Mouse (Mus musculus) heart, postnatal 0 days (tissue): ENCODE measurements around the gene Igf2bp3. TPM values are rescaled to one million over a fixed set of nuclear protein-coding genes. Genes with fewer than 3 reads are reported as not detected.
A peak's percentile ranks its signal among the peaks of the same experiment; 100 is the strongest.

ENCODE experiments used
- ATAC-seq: fragments of 200-750 bp; cut with Nextera tagmentation; 2 replicates; pipeline ENCODE4 v1.8.0; 2017; ENCODE audit warnings: low read depth, moderate number of reproducible peaks, moderate library complexity; ENCODE audit not compliant: insufficient read depth
- DNase-seq: peaks from one replicate; pipeline ENCODE4 v3.0.0-alpha.2; 2016; ENCODE audit warnings: low spot score
- H3K27ac ChIP-seq: fragments of 300-500 bp; sonication (generic); 2 replicates; pipeline ENCODE4 v1.5.1; 2014; ENCODE audit warnings: low read depth, mild to moderate bottlenecking
- H3K27me3 ChIP-seq: fragments of 300-500 bp; sonication (generic); 2 replicates; pipeline ENCODE4 v1.6.1; 2014; ENCODE audit warnings: low read length, mixed read lengths; ENCODE audit not compliant: control insufficient read depth, insufficient read depth
- H3K36me3 ChIP-seq: fragments of 300-500 bp; sonication (generic); replicated peaks from 2 replicates; pipeline ENCODE4 v1.6.1; 2014; ENCODE audit warnings: low read length, mixed read lengths; ENCODE audit not compliant: control insufficient read depth, insufficient read depth
- H3K4me1 ChIP-seq: fragments of 300-500 bp; sonication (generic); 2 replicates; pipeline ENCODE4 v1.6.1; 2014; ENCODE audit warnings: antibody characterized with exemption; ENCODE audit not compliant: control insufficient read depth, insufficient read depth
- H3K4me2 ChIP-seq: fragments of 300-500 bp; sonication (generic); 2 replicates; pipeline ENCODE4 v1.6.1; 2014; ENCODE audit warnings: low read depth, mild to moderate bottlenecking, low read length, moderate library complexity
- H3K4me3 ChIP-seq: fragments of 300-500 bp; sonication (generic); 2 replicates; pipeline ENCODE4 v1.5.1; 2014; ENCODE audit warnings: low read depth, low read length
- H3K9ac ChIP-seq: fragments of 300-500 bp; sonication (generic); replicated peaks from 2 replicates; pipeline ENCODE4 v1.6.1; 2014; ENCODE audit warnings: low read depth, low read length, mixed read lengths
- H3K9me3 ChIP-seq: fragments of 300-500 bp; sonication (generic); replicated peaks from 2 replicates; pipeline ENCODE4 v1.6.1; 2016; ENCODE audit warnings: low read length; ENCODE audit not compliant: control insufficient read depth
- CTCF ChIP-seq: IDR thresholded peaks from 2 replicates; pipeline ENCODE4 v1.5.1; 2016; ENCODE audit warnings: antibody characterized with exemption, control low read depth, low read depth
- EP300 ChIP-seq: IDR thresholded peaks from 2 replicates; pipeline ENCODE4 v1.6.1; 2016; ENCODE audit warnings: antibody characterized with exemption, low read depth
- WGBS: fragments of 180-500 bp; shearing (Covaris S2); extraction: QIAGEN DNeasy Blood & Tissue Kit; methylation state at CpG from one replicate; pipeline ENCODE4 v1.1.7; 2014; 5-methylcytosine and 5-hydroxymethylcytosine counted together
- polyA plus RNA-seq: library from polyadenylated mRNA; unstranded; fragments of >200 nt; fragmentation: Nextera tagmentation; extraction: Ambion mirVana; gene quantifications from 2 replicates; pipeline ENCODE4 v1.2.1, GENCODE M21; 2015
- total RNA-seq: library from RNA; depleted of rRNA; stranded (reverse); fragments of >200 nt; gene quantifications from 2 replicates; pipeline ENCODE4 v1.2.3, GENCODE M21; 2014; ENCODE audit warnings: low replicate concordance

Igf2bp3 gene
- total and polyA plus RNA-seq, 2 experiments from 2014 or later, result 9.4 to 21.0 TPM

- ATAC-seq (no peak), DNase-seq (no peak)
- no peak overlapping the region for H3K27ac ChIP-seq
- 85% methylated on average over 7 of the region's 7 CpGs for WGBS
- H3K27me3 ChIP-seq, result no peaks in the 10 kb centered on the region
- no peak for TF ChIP-seq EP300
- TF ChIP-seq CTCF, result 0 out of 2 replicates have a peak, but pooled peaks have one; percentile 5
- no peak overlapping the region for H3K4me2 ChIP-seq
- no peaks in the 10 kb centered on the region for H3K9me3 ChIP-seq
- H3K4me1 ChIP-seq, result no peaks in the 10 kb centered on the region
- no peaks in the 10 kb centered on the region for H3K36me3 ChIP-seq
- H3K4me3 ChIP-seq, result no peak overlapping the region
- no peak overlapping the region for H3K9ac ChIP-seq
Observed at GRCm38 (mm10) chr6:49187299-49187698, 27.5 kb downstream of the Igf2bp3 start.

DNA sequence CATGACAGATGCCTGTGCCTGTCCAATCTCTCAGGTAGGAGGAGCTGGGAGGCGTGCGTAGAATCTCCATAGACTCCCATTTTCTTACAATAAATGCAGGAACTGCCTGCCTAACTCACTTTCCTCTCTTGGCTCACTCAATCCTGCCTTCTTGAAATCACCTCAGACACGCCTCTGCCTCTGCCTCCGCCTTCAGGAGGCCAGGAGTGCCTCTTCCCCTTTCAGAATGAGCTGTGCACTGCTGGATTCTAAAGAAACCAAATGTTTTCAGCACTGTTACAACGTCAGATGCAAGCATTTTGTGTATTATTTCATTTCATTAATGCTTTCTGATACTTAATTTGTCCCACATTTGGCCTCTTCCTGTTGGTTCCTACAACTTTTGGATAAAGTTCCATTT lies 38.7 kb downstream of the Igf2bp3 start:
- no peaks in the 10 kb centered on the region for H3K27me3 ChIP-seq
- H3K4me2 ChIP-seq, result no peak overlapping the region
- WGBS, result 82% methylated on average over 5 of the region's 5 CpGs
- ATAC-seq, result no peak
- DNase-seq, result no peak
- no peak overlapping the region for H3K4me3 ChIP-seq
- TF ChIP-seq CTCF, result no peak
- TF ChIP-seq EP300, result no peak
- H3K9ac ChIP-seq, result no peak overlapping the region
- peaks cover 28% of the 10 kb centered on the region for H3K4me1 ChIP-seq
- no peaks in the 10 kb centered on the region for H3K9me3 ChIP-seq
- H3K27ac ChIP-seq, result no peak overlapping the region
- H3K36me3 ChIP-seq, result no peaks in the 10 kb centered on the region

DNA sequence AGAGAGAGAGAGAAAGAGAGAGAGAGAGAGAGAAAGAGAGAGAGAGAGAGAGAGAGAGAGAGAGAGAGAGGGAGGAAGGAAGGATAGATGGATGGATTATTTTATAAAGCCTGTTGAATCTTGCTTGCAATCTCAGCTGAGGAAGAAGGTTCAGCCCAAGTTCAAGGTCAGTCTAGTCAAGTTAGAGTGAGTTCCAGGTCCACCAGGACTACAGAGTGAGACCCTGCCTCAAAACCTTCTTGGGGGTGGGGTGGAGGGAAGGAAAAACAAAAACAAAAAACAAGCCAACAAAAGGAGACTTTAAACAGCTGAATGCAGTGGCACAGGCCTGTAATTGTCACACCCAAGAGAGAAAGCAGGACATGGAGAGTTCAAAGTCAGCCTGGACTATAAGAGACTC lies 40.1 kb downstream of the Igf2bp3 start:
- no peak for TF ChIP-seq EP300
- TF ChIP-seq CTCF, result no peak
- no peak overlapping the region for H3K9ac ChIP-seq
- no peak overlapping the region for H3K4me3 ChIP-seq
- no peak overlapping the region for H3K27ac ChIP-seq
- H3K4me2 ChIP-seq, result no peak overlapping the region
- no peaks in the 10 kb centered on the region for H3K27me3 ChIP-seq
- DNase-seq (no peak), ATAC-seq (no peak)
- no peaks in the 10 kb centered on the region for H3K9me3 ChIP-seq
- H3K36me3 ChIP-seq, result no peaks in the 10 kb centered on the region
- peaks cover 18% of the 10 kb centered on the region; the same call in 1 of the 2 replicates for H3K4me1 ChIP-seq

GRCm38 (mm10) chr6:49173674-49174073 lies 41.1 kb downstream of the Igf2bp3 start:
- ATAC-seq (no peak), DNase-seq (no peak)
- TF ChIP-seq CTCF (no peak), EP300 (no peak)
- 67% methylated on average over 4 of the region's 4 CpGs for WGBS
- Histone ChIP-seq H3K9me3 (no peaks in the 10 kb centered on the region), H3K9ac (no peak overlapping the region), H3K36me3 (no peaks in the 10 kb centered on the region), H3K27me3 (no peaks in the 10 kb centered on the region), H3K4me3 (no peak overlapping the region), H3K4me2 (no peak overlapping the region), H3K27ac (no peak overlapping the region), H3K4me1 (peaks cover 11% of the 10 kb centered on the region; the same call in 1 of the 2 replicates)

- H3K9me3 ChIP-seq, result no peaks in the 10 kb centered on the region
- H3K4me2 ChIP-seq, result no peak overlapping the region
- DNase-seq, result no peak
- H3K9ac ChIP-seq, result no peak overlapping the region
- TF ChIP-seq EP300 (no peak), CTCF (no peak)
- H3K4me3 ChIP-seq, result no peak overlapping the region
- H3K4me1 ChIP-seq, result peaks cover 11% of the 10 kb centered on the region; the same call in 1 of the 2 replicates
- 83% methylated on average over 7 of the region's 7 CpGs for WGBS
- no peaks in the 10 kb centered on the region for H3K36me3 ChIP-seq
- no peak overlapping the region for H3K27ac ChIP-seq
- no peaks in the 10 kb centered on the region for H3K27me3 ChIP-seq
- ATAC-seq, result no peak
Observed at GRCm38 (mm10) chr6:49173265-49173664, 41.5 kb downstream of the Igf2bp3 start.

DNA sequence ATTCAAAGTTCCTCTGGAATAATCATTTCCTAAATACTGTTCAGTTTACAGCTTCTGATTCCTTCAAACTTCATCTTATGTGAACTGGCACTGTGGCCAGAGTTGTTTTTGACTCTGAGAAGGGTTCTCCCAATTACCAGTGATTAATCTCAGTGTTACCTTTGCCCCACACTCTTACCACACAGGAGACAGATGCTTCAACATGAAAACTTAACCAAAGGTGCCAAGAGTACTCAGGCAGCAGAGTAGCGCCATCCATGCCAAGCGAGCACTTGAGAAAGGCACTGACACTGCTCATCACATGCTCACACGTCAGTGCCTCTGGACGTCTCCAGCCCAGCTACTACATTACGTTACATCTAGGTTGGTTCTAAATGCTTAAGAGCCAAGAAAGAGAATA lies 43.5 kb downstream of the Igf2bp3 start:
- TF ChIP-seq CTCF, result no peak
- TF ChIP-seq EP300, result no peak
- 43% methylated on average over 5 of the region's 5 CpGs for WGBS
- DNase-seq, result peak; percentile 24

More for the DNA sequence above, 43.5 kb downstream of the Igf2bp3 start:
- Histone ChIP-seq H3K9me3 (no peaks in the 10 kb centered on the region), H3K4me2 (no peak overlapping the region), H3K4me3 (no peak overlapping the region), H3K27ac (no peak overlapping the region), H3K4me1 (peaks cover 11% of the 10 kb centered on the region; the same call in 1 of the 2 replicates), H3K9ac (no peak overlapping the region), H3K27me3 (no peaks in the 10 kb centered on the region), H3K36me3 (no peaks in the 10 kb centered on the region)
- ATAC-seq, result no peak
